Mouse (Mus musculus) hindbrain, postnatal 0 days (tissue): ENCODE results near the gene Stat3. TPM values are rescaled to one million over a fixed set of nuclear protein-coding genes. Genes with fewer than 3 reads are reported as not detected.

Source experiments
- ATAC-seq: fragments of 200-750 bp; cut with Nextera tagmentation; 2 replicates; pipeline ENCODE4 v1.8.0; 2017; ENCODE audit warnings: mild to moderate bottlenecking, moderate TSS enrichment, moderate library complexity
- DNase-seq: peaks from one replicate; pipeline ENCODE4 v3.0.0-alpha.2; 2015; ENCODE audit warnings: low spot score
- H3K27ac ChIP-seq: fragments of 300-500 bp; sonication (generic); 2 replicates; pipeline ENCODE4 v1.5.1; 2014; ENCODE audit warnings: mild to moderate bottlenecking
- H3K27me3 ChIP-seq: fragments of 300-500 bp; sonication (generic); 2 replicates; pipeline ENCODE4 v1.6.1; 2014; ENCODE audit warnings: low read length, mixed read lengths; ENCODE audit not compliant: insufficient read depth
- H3K36me3 ChIP-seq: fragments of 300-500 bp; sonication (generic); 2 replicates; pipeline ENCODE4 v1.6.1; 2014; ENCODE audit warnings: low read length, mixed read lengths; ENCODE audit not compliant: insufficient read depth
- H3K4me1 ChIP-seq: fragments of 300-500 bp; sonication (generic); 2 replicates; pipeline ENCODE4 v1.6.1; 2014; ENCODE audit warnings: antibody characterized with exemption, low read length, mixed read lengths; ENCODE audit not compliant: insufficient read depth
- H3K4me2 ChIP-seq: fragments of 300-500 bp; sonication (generic); 2 replicates; pipeline ENCODE4 v1.6.1; 2014; ENCODE audit warnings: low read depth, mild to moderate bottlenecking, low read length, moderate library complexity, mixed read lengths
- H3K4me3 ChIP-seq: fragments of 300-500 bp; sonication (generic); 2 replicates; pipeline ENCODE4 v1.5.1; 2014; ENCODE audit warnings: low read length
- H3K9ac ChIP-seq: fragments of 300-500 bp; sonication (generic); replicated peaks from 2 replicates; pipeline ENCODE4 v1.6.1; 2014; ENCODE audit warnings: mild to moderate bottlenecking, low read length, moderate library complexity, mixed read lengths
- H3K9me3 ChIP-seq: fragments of 300-500 bp; sonication (generic); 2 replicates; pipeline ENCODE4 v1.6.1; 2016; ENCODE audit warnings: low read length, mixed read lengths
- CTCF ChIP-seq: IDR thresholded peaks from 2 replicates; pipeline ENCODE4 v1.5.1; 2016; ENCODE audit warnings: antibody characterized with exemption, control low read depth, low read depth
- WGBS: fragments of 180-500 bp; shearing (Covaris S2); extraction: QIAGEN DNeasy Blood & Tissue Kit; methylation state at CpG from one replicate; pipeline ENCODE4 v1.1.7; 2014; 5-methylcytosine and 5-hydroxymethylcytosine counted together
- polyA plus RNA-seq: library from polyadenylated mRNA; unstranded; fragments of >200 nt; fragmentation: Nextera tagmentation; extraction: Ambion mirVana; gene quantifications from 2 replicates; pipeline ENCODE4 v1.2.1, GENCODE M21; 2015
- total RNA-seq: library from RNA; depleted of rRNA; stranded (reverse); fragments of >200 nt; gene quantifications from 2 replicates; pipeline ENCODE4 v1.2.3, GENCODE M21; 2014

The Stat3 gene
- total and polyA plus RNA-seq, 2 experiments from 2014 or later = 43.4 to 49.7 TPM

GRCm38 (mm10) chr11:100886188-100886740 lies 53.1 kb downstream of the Stat3 start:
- H3K4me3 ChIP-seq = no peak overlapping the region
- H3K9me3 ChIP-seq = no peaks in the 10 kb centered on the region
- H3K4me1 ChIP-seq = no peaks in the 10 kb centered on the region
- no peaks in the 10 kb centered on the region for H3K27me3 ChIP-seq
- H3K9ac ChIP-seq = no peak overlapping the region
- 72% methylated on average over 8 of the region's 8 CpGs for WGBS
- H3K27ac ChIP-seq = no peak overlapping the region
- no peak for ATAC-seq
- no peak for TF ChIP-seq CTCF
- H3K4me2 ChIP-seq = no peak overlapping the region
- H3K36me3 ChIP-seq = peaks cover 23% of the 10 kb centered on the region; the same call in 1 of the 2 replicates
- no peak for DNase-seq

- Histone ChIP-seq H3K9me3 (no peaks in the 10 kb centered on the region), H3K27ac (no peak overlapping the region), H3K27me3 (no peaks in the 10 kb centered on the region), H3K9ac (no peak overlapping the region), H3K4me2 (no peak overlapping the region), H3K36me3 (peaks cover 21% of the 10 kb centered on the region; the same call in 1 of the 2 replicates), H3K4me1 (no peaks in the 10 kb centered on the region), H3K4me3 (no peak overlapping the region)
- TF ChIP-seq CTCF = no peak
- DNase-seq (no peak), ATAC-seq (no peak)
Measured at GRCm38 (mm10) chr11:100885472-100885871, 53.9 kb downstream of the Stat3 start.

GRCm38 (mm10) chr11:100883640-100884039 lies 55.7 kb downstream of the Stat3 start:
- no peak overlapping the region for H3K4me2 ChIP-seq
- H3K27ac ChIP-seq = no peak overlapping the region
- H3K4me3 ChIP-seq = no peak overlapping the region
- H3K9me3 ChIP-seq = no peaks in the 10 kb centered on the region
- peaks cover 16% of the 10 kb centered on the region; the same call in 1 of the 2 replicates for H3K36me3 ChIP-seq
- TF ChIP-seq CTCF = no peak
- H3K27me3 ChIP-seq = no peaks in the 10 kb centered on the region
- H3K9ac ChIP-seq = no peak overlapping the region
- DNase-seq (no peak), ATAC-seq (no peak)
- 92% methylated on average over 10 of the region's 10 CpGs for WGBS
- no peaks in the 10 kb centered on the region for H3K4me1 ChIP-seq

- no peaks in the 10 kb centered on the region for H3K27me3 ChIP-seq
- WGBS = 87% methylated on average over 15 of the region's 15 CpGs
Measured at GRCm38 (mm10) chr11:100879321-100880078, 59.8 kb downstream of the Stat3 start.

GRCm38 (mm10) chr11:100875761-100876160 lies 63.6 kb downstream of the Stat3 start:
- no peak overlapping the region for H3K4me2 ChIP-seq
- H3K27ac ChIP-seq = no peak overlapping the region
- no peaks in the 10 kb centered on the region for H3K36me3 ChIP-seq
- no peak overlapping the region for H3K9ac ChIP-seq
- H3K27me3 ChIP-seq = no peaks in the 10 kb centered on the region
- H3K4me1 ChIP-seq = no peaks in the 10 kb centered on the region
- no peak for TF ChIP-seq CTCF
- DNase-seq (no peak), ATAC-seq (no peak)
- 72% methylated on average over 3 of the region's 3 CpGs for WGBS
- H3K4me3 ChIP-seq = no peak overlapping the region
- H3K9me3 ChIP-seq = no peaks in the 10 kb centered on the region

More at GRCm38 (mm10) chr11:100879321-100880078, 59.8 kb downstream of the Stat3 start:
- H3K36me3 ChIP-seq = no peaks in the 10 kb centered on the region
- no peak for DNase-seq
- H3K4me2 ChIP-seq = no peak overlapping the region
- H3K4me3 ChIP-seq = no peak overlapping the region
- no peak for TF ChIP-seq CTCF
- no peak overlapping the region for H3K27ac ChIP-seq
- no peaks in the 10 kb centered on the region for H3K9me3 ChIP-seq
- no peaks in the 10 kb centered on the region for H3K4me1 ChIP-seq
- ATAC-seq = no peak
- no peak overlapping the region for H3K9ac ChIP-seq

GRCm38 (mm10) chr11:100870968-100871350 lies 68.4 kb downstream of the Stat3 start:
- Histone ChIP-seq H3K9me3 (no peaks in the 10 kb centered on the region), H3K4me1 (no peaks in the 10 kb centered on the region), H3K4me3 (no peak overlapping the region), H3K9ac (no peak overlapping the region), H3K36me3 (no peaks in the 10 kb centered on the region), H3K4me2 (no peak overlapping the region), H3K27me3 (no peaks in the 10 kb centered on the region), H3K27ac (no peak overlapping the region)
- DNase-seq (no peak), ATAC-seq (no peak)
- no peak for TF ChIP-seq CTCF
- WGBS = 80% methylated on average over 8 of the region's 8 CpGs
